Mouse (Mus musculus): Measurements from ENCODE around the gene Troap.

DNA sequence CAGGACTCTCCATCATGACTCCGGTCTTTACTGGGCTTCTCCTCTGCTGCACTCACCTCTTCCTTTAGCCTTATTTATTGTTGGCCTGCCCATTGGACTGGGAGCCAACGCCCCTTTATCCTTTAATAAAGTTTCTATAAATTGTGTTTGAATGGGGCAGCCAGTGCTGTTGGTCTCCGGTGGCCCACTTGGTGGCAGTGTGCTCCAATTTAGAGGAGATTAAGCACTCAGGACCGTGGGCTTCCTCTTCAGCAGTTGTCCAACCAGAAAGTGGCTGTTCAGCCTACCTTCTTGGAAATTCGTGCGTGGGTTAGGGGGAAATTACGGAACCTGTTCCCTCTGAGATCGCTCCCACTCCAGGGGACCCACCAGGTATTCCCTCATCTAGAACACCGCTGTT, 8.9 kb downstream of the Troap start:
- TF ChIP-seq MAX (IDR thresholded peaks at IDR 0.05; ENCODE audit: low read depth), result no peak
- TF ChIP-seq POLR2A (IDR thresholded peaks at IDR 0.05; ENCODE audit: insufficient read length, low read depth), result no peak
- no peak for TF ChIP-seq POLR2AphosphoS2 (IDR thresholded peaks at IDR 0.05; ENCODE audit: insufficient read length, low read depth)
- no peak for TF ChIP-seq TCF12 (IDR thresholded peaks at IDR 0.05; ENCODE audit: insufficient read depth, poor library complexity, severe bottlenecking)
- no peak for TF ChIP-seq USF1 (IDR thresholded peaks at IDR 0.05; ENCODE audit: low read depth)
